Mouse (Mus musculus) adrenal gland, postnatal 36 days (tissue): Measurements from ENCODE around the gene Cdhr2. TPM values are rescaled to one million over a fixed set of nuclear protein-coding genes. Genes with fewer than 3 reads are reported as not detected.
A peak's percentile ranks its signal among the peaks of the same experiment; 100 is the strongest.

Experiments used
- DNase-seq, 2 experiments: peaks; one replicate each; pipeline ENCODE4 v3.0.0; 2021; ENCODE audit warnings: mixed read lengths in 1 of 2
- long read RNA-seq, 2 experiments: library from polyadenylated mRNA; stranded (forward); transcript quantifications; one replicate each; pipeline ENCODE4 v2.0.0; 2021; ENCODE audit warnings: borderline sequencing depth in 2 of 2
- total RNA-seq, 2 experiments: library from RNA; stranded (reverse); gene quantifications; 2 replicates each; pipeline ENCODE4 v1.2.3; 2021

Cdhr2 gene
- total RNA-seq = not detected
- long read RNA-seq, experiment 1 = 0 reads
- long read RNA-seq, experiment 2 = 0 reads

GRCm38 (mm10) chr13:54701243-54701642 lies at the start of gene Cdhr2:
Gene Cdhr2 (plus strand): TSS chr13:54701461.
- no peak for DNase-seq

DNA sequence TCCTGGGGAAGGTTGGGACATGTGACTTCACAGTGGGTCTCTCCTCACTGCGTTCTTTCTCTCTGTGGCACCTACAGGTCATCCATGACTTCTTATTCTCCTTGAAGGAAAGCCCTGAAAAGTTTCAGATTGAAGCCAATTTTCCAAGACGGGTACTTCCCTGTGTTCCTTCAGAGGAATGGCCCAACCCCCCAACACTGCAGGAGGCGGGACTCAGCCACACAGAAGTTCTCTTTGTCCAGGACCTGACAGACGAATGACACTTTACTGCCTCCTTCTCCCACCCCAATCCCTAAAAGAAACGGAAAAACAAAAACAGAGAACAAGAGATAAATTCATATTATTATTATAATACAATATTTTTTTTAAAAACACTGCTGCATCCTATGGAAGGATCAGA lies 40.4 kb upstream of the Cdhr2 start:
- no peak for DNase-seq

- DNase-seq = no peak
These were observed 39.9 kb upstream of the Cdhr2 start for GRCm38 (mm10) chr13:54661358-54661757.

DNA sequence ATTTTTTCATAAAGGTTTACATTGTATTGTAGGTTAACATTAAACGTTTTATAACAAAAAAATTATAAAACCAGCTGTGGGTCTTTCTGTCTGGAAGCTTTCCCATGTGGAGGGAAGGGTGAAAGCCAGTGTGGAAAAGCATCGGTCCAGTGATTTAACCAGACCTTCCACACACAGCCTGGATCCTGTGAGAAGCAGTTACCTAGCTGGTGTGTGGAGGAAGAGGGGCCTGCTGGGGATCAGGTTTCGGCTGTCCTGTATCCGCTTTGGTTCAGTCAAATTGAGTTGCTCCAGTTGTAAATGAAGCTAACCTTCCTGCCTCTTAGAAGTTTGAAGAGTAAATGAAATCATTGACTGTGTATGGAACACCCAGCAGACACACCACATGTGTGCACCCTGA lies 37.3 kb upstream of the Cdhr2 start:
- no peak for DNase-seq

DNA sequence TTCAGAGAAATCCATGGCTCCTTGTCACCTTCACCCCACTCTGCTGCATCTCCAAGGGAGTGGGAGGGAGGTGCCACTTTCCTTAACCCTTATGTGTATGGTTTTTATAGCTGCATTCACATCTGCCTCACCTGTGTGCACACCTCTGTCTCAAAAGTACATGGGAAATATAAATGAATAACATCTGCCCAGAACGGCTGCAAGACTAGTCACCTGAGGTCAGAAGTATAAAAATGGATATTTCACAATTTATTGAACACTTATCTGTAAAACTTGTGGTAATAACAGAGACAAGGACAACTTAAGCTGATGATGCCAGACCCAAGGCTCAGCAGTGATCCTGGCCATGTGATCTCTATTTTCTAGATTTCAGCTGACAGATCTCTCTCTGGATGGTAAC lies 36.8 kb upstream of the Cdhr2 start:
- DNase-seq = peak in 1 of 2 experiments; percentile 48

DNA sequence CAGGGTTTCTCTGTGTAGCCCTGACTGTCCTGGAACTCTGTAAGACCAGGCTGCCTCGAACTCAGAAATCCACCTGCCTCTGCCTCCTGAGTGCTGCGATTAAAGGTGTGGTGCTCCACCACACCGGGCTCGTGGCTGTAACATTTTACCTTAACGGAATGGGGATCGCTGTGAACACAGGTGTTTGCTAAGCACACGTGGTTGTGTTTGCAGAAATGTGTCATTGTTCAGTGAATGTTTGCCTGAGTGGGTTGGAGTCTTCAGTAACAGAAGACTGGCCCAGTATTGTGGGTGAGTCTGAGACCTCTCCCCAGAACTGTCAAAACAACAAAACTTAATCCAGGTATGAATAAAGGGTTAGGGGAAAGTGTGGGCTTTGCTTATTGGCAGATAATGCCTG lies 36.2 kb upstream of the Cdhr2 start:
- no peak for DNase-seq

DNA sequence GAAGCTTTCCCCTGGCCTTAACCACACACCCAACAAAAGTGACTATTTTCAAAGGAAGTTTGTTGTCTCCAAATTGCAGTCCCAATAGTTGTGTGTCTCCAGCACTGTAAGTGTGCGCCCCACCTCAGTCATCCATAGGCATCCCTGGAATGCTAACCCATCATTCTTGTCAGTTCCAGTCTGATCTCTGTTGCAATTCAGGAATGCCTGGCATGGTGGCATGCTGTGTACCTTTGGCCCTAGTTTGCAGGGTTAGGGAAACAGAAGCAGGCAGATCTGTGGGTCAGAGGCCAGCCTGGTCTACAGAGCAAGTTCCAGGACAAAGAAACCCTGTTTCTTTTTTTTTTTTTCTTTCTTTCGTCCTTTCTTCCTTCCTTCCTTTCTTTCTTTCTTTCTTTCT lies 30.8 kb upstream of the Cdhr2 start:
- no peak for DNase-seq

GRCm38 (mm10) chr13:54675895-54676590 lies 25.2 kb upstream of the Cdhr2 start:
- DNase-seq = no peak

DNA sequence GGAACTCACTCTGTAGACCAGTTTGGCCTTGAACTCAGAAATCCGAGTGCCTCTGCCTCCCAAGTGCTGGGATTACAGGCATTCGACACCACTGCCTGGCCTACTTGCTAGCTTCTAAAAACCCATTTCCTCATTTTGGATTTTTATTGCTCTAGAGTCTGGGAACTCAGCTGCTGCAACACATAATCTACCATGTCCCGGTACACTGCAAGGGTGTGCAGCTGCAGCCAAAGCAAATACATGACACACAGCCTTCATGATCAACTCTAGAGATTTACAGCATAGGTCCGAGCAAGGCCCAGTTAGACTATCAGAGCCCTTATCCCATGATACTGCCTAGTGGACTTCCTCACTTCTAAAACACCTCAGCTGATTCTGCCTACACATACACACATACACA lies 23.0 kb upstream of the Cdhr2 start:
- DNase-seq = no peak

DNA sequence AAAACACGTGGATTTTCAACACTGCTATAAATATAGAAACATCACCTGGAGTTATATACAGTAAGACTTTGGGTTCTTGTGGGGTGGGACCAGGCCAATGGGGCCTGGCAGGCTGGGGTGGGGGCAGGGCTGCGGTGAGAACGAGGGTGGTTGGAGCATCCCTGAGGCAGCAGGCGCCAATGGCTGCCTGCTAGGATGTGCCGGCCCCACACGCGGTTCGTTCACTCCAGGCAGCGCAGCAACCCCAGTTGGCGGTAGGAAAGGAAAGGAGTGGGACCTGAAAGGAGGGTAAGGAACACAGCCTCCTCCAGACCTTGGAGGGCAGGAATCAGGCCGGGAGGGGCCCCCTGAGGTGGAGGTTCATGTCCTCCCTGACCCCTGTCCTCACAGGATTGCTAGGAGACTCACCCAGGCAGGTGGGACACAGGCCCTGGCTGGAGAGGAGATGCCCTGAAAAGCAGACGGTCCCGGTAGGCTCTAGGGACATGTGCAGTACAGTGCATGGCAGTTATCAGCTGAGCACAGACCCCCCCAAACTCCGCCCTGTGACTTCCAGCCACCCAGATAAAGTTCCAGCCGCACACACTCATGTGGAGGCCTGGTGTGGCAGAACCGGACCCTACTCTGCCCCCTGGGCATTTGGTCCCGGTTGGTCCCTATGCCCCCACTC lies 20.9 kb upstream of the Cdhr2 start:
- no peak for DNase-seq

- DNase-seq = no peak
These were observed 20.0 kb upstream of the Cdhr2 start for GRCm38 (mm10) chr13:54681291-54681690.

GRCm38 (mm10) chr13:54683301-54683700 lies 18.0 kb upstream of the Cdhr2 start:
- no peak for DNase-seq

DNA sequence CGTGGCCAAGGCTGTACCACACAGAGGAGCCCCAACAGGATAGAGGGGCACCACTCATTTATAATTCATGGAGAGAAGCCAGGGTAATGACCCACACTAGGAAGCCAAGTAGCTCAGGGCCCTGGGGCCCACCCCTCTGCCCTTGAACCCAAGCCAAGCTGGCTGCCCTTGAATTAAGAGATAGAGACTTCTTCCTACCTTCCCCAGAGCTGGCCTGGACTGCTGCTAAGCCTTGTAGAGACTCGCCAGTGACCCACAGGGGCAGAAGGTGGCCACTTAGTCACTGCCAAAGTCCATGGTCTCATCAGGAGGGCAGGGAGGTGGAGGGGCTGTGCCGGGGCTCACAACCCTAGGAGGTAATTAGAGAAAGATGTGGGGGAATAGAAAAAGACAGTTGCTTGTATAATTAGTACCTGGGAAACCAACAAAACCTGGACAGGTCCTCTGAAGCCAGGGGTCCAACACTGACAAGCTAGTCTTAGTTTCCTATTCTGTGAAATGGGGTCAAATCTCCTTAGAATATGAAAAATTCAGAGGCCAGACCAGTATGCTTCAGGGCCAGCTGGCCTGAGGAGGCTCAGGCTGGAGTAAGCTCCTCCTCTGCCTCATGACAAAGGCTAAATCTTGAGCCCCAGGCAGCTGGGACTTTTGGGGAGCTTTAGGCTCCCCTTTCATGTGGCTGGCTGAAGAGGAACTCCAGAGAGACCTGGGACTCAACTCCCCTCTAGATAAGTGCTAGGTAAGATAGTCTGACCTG lies 16.9 kb upstream of the Cdhr2 start:
- peak; percentile 90 to 92 for DNase-seq

GRCm38 (mm10) chr13:54685174-54685573 lies 16.1 kb upstream of the Cdhr2 start:
- DNase-seq = peak; percentile 78 to 83

GRCm38 (mm10) chr13:54686139-54687053 lies 14.9 kb upstream of the Cdhr2 start:
- DNase-seq = no peak

- peak; percentile 86 to 89 for DNase-seq
These were observed 14.2 kb upstream of the Cdhr2 start for GRCm38 (mm10) chr13:54687096-54687495.

DNA sequence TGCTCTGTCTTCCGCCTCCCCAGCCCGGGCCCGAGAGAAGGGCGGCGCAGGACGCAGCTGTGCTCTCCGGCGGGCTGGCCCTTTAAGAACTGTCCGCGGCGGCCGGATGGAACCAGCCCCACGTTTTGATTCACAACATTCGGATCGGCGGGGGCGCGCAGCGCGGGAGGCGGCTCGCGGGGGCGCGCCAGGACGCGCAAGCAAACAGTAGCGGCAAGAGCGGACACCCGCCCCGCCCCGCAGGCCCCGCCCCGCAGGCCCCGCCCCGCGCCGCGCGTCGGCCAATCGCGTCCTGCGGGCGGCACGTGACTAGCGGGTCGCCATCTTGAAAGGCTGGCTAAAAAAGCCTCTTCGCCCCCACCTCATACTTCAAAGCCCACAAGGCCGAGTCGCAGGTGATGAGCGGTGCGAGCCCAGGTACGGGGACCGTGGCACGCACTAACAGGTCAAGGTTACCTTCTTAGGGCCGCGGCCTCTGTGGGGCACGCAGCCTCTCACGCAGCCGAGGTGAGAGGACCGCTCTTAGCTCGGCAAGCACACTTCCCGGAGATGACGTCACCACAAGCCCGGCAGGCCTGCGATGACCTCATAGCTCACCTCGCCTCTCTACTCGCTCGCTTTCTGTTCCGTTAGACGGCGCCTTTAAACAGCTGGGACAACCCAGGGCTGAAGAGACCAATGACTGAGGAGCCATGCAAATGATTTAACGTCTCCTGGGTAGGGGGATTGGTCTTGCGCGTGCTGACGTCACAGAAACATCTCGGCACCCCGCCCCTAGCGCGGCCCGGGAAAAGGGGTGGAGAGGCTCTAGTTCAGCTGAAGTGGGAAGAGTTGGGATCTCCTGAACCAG lies 13.5 kb upstream of the Cdhr2 start:
- DNase-seq = peak; percentile 97 to 98

DNA sequence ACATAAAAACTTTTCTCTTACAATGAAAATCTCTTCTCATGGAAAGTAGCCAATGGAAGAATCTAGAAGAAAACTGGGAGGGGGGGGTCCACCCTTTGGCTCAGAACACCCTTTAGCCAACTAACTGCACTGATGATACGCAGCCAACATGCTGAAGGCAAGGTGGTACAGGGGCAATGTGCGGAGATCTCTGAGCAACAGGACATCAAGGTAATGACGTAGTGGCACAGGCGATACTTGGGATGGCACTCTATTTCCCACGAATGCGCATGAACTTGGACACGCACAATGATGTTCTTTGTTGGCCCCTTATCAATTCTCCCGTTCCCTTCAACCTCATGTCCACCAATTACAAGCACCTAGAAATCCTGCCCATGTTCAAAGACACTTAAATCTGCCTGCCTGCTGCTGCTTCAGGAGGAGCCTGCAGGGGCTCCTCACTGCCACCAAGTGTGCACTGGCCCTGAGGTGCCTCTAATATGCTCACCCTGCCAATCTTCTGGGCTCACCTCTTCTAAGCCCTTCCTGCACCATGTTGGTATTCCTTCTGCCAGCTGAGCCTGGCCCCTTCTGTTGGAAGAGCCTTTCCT lies 11.0 kb upstream of the Cdhr2 start:
- DNase-seq = no peak

- DNase-seq = no peak
These were observed 9.5 kb upstream of the Cdhr2 start for GRCm38 (mm10) chr13:54691737-54692136.

- DNase-seq = no peak
These were observed 8.3 kb upstream of the Cdhr2 start for GRCm38 (mm10) chr13:54692711-54693557.
